Mouse (Mus musculus): ENCODE measurements around the gene Blzf1. TPM values are rescaled to one million over a fixed set of nuclear protein-coding genes. Genes with fewer than 3 reads are reported as not detected.
A peak's percentile ranks its signal among the peaks of the same experiment; 100 is the strongest.

The Blzf1 gene
- 29.2 and 30.6 TPM in 2 replicates for polyA plus RNA-seq (2016; fragmentation: Nextera tagmentation; extraction: Ambion mirVana)

- no peak within 1 kb of the TSS for H3K27ac ChIP-seq
- peaks cover 12% of the 10 kb centered on the region for H3K4me1 ChIP-seq
- under 1% methylated on average over 35 of the region's 35 CpGs for WGBS
- H3K4me2 ChIP-seq (replicated peaks) = peak within 1 kb of the TSS; percentile 92
- H3K9me3 ChIP-seq = no peaks in the 10 kb centered on the region
- no peaks in the 10 kb centered on the region for H3K27me3 ChIP-seq (replicated peaks)
- peak within 1 kb of the TSS; percentile 74 for H3K4me3 ChIP-seq
- H3K36me3 ChIP-seq = peaks cover 3% of the 10 kb centered on the region
- peak; percentile 98 for ATAC-seq (ENCODE audit: low FRiP score, low read depth)
- H3K9ac ChIP-seq = peak within 1 kb of the TSS; percentile 71
Observed at GRCm38 (mm10) chr1:164307124-164307751, at the start of gene Blzf1. Gene Blzf1 (minus strand): TSS chr1:164307489.

- H3K4me3 ChIP-seq = no peak overlapping the region
- no peaks in the 10 kb centered on the region for H3K9me3 ChIP-seq
- H3K4me2 ChIP-seq (replicated peaks) = no peak overlapping the region
- 37% methylated on average over 3 of the region's 3 CpGs for WGBS
- 0 out of 2 replicates have a peak, but pooled peaks have one; percentile 21 for ATAC-seq (ENCODE audit: low FRiP score, low read depth)
- peaks cover 2% of the 10 kb centered on the region; the same call in 1 of the 2 replicates for H3K36me3 ChIP-seq
- no peaks in the 10 kb centered on the region for H3K27me3 ChIP-seq (replicated peaks)
- H3K27ac ChIP-seq = no peak overlapping the region
- no peak overlapping the region for H3K9ac ChIP-seq
- H3K4me1 ChIP-seq = no peaks in the 10 kb centered on the region
Observed at GRCm38 (mm10) chr1:164353443-164353842, 46.2 kb upstream of the Blzf1 start.

DNA sequence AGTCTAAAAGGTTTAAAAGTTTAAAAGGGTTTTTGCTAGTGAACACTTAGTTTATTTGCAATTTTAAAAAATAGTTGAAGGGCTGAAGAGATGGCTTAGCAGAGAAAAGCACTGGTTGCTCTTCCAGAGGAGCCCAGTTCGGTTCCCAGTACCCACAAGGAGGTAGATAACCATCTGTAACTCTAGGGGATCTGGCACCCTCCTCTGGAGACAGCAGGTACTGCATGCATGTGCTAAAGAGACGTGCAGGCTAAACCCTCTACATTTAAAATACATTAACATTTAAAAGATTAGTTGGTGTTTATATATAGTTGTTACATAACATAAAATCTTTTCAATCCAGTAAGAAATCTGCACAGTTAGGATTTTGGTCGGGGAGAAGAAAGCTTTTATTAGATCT is 34.9 kb upstream of the Blzf1 start:
- no peaks in the 10 kb centered on the region for H3K4me1 ChIP-seq
- no peak overlapping the region for H3K9ac ChIP-seq
- no peak for ATAC-seq (ENCODE audit: low FRiP score, low read depth)
- H3K4me3 ChIP-seq = no peak overlapping the region
- H3K36me3 ChIP-seq = peaks cover 20% of the 10 kb centered on the region
- H3K27me3 ChIP-seq (replicated peaks) = no peaks in the 10 kb centered on the region
- WGBS = 87% methylated on average over 3 of the region's 3 CpGs
- no peak overlapping the region for H3K4me2 ChIP-seq (replicated peaks)
- no peaks in the 10 kb centered on the region for H3K9me3 ChIP-seq
- H3K27ac ChIP-seq = no peak overlapping the region

DNA sequence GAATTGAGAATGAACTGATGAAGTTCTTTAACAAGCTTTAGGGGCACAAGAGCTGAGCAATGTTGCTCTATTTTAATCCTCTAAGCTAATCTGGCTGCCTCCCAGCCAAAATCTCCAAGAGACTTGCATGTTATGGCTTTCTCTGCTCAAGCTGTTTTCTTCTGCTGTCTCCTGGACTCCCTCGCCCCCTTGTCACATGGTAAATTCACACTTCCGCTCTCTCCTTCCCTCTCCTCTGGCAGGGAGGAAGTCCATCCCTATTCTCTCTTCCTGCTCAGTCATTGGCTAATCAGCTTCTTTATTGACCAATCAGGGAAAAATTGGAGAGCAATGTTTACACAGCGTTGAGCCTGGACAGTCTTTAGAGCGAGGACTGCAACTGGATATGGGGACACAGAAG is 28.6 kb upstream of the Blzf1 start:
- Histone ChIP-seq H3K27ac (no peak overlapping the region), H3K9ac (no peak overlapping the region), H3K4me2 (replicated peaks) (no peak overlapping the region), H3K36me3 (peaks cover 21% of the 10 kb centered on the region), H3K9me3 (no peaks in the 10 kb centered on the region), H3K27me3 (replicated peaks) (no peaks in the 10 kb centered on the region), H3K4me1 (no peaks in the 10 kb centered on the region), H3K4me3 (no peak overlapping the region)
- 94% methylated on average over 4 of the region's 4 CpGs for WGBS
- no peak for ATAC-seq (ENCODE audit: low FRiP score, low read depth)

DNA sequence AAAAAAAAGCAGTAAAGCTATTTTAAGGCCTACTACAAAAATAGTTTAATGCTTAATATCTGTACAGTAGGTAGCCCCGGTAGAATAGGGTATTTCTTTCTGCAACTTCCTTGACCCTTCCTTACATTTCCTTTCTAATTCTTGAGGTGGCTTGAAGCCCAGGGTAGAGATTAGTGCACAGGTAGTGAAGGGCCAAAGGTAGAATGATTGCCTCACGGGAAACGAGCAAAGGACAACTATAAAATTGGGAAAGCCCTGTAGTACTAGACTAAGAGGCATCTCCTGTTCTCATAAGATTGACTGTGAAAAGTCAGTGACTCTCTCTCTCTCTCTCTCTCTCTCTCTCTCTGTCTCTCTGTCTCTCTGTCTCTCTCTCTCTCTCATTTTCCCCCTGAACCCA is 28.1 kb upstream of the Blzf1 start:
- peaks cover 23% of the 10 kb centered on the region for H3K36me3 ChIP-seq
- 94% methylated on average over 3 of the region's 3 CpGs for WGBS
- ATAC-seq (ENCODE audit: low FRiP score, low read depth) = no peak
- no peaks in the 10 kb centered on the region for H3K27me3 ChIP-seq (replicated peaks)
- no peaks in the 10 kb centered on the region for H3K4me1 ChIP-seq
- H3K9ac ChIP-seq = no peak overlapping the region
- no peaks in the 10 kb centered on the region for H3K9me3 ChIP-seq
- no peak overlapping the region for H3K4me3 ChIP-seq
- H3K4me2 ChIP-seq (replicated peaks) = no peak overlapping the region
- no peak overlapping the region for H3K27ac ChIP-seq

DNA sequence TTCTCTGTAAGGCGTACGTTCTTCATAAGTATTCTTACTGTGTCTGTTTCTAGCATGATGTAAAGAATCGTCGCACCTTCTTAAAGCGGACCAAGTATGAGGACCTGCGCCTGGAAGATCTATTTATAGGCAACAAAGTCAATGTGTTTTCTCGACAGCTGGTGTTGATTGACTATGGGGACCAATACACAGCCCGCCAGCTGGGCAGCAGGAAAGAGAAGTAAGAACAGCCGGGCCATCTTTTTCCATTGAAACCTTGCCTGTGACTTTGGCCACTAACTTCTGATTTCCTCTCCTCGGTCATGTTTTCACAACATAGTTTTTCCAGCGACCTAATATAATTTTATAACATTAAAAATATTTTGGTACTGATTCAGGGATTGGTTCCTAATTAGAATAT is 25.3 kb upstream of the Blzf1 start:
- Histone ChIP-seq H3K27ac (no peak overlapping the region), H3K36me3 (peaks cover 30% of the 10 kb centered on the region), H3K4me2 (replicated peaks) (no peak overlapping the region), H3K4me1 (no peaks in the 10 kb centered on the region), H3K4me3 (no peak overlapping the region), H3K27me3 (replicated peaks) (no peaks in the 10 kb centered on the region), H3K9ac (no peak overlapping the region), H3K9me3 (no peaks in the 10 kb centered on the region)
- no peak for ATAC-seq (ENCODE audit: low FRiP score, low read depth)
- 88% methylated on average over 11 of the region's 11 CpGs for WGBS

- H3K36me3 ChIP-seq = peaks cover 17% of the 10 kb centered on the region
- H3K4me1 ChIP-seq = no peaks in the 10 kb centered on the region
- H3K4me2 ChIP-seq (replicated peaks) = no peak overlapping the region
- H3K27me3 ChIP-seq (replicated peaks) = no peaks in the 10 kb centered on the region
- ATAC-seq (ENCODE audit: low FRiP score, low read depth) = no peak
- WGBS = 70% methylated on average over 7 of the region's 7 CpGs
- H3K4me3 ChIP-seq = no peak overlapping the region
- no peak overlapping the region for H3K9ac ChIP-seq
- no peak overlapping the region for H3K27ac ChIP-seq
- H3K9me3 ChIP-seq = no peaks in the 10 kb centered on the region
Observed at GRCm38 (mm10) chr1:164327764-164328163, 20.5 kb upstream of the Blzf1 start.

DNA sequence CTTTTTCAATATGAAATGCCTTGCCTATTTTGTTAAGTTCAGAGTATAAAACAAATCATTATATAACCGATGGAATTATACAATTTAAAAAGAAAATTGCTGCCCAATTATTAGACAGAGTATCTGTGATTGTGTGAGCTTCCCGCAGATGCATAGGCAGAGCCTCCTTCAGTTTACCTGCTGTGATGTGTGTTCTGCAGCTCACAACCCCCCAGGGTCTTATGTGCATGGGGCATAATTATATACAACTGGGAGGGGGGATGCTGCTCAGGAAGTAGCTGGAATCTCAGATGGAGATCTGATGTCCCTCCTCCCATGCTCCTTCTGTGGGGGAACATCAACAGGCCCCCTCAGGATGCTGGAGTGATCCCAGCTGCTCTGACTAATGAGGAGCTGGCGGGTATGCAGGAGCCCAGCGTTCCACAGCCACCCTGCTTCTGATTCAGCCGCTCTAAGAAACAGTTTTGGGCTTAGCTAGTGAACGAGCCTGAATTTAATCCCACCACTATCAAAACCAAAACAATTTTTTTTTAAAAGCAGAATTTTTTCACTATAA is 19.4 kb upstream of the Blzf1 start:
- Histone ChIP-seq H3K4me3 (no peak overlapping the region), H3K36me3 (peaks cover 17% of the 10 kb centered on the region), H3K9me3 (no peaks in the 10 kb centered on the region), H3K27me3 (replicated peaks) (no peaks in the 10 kb centered on the region), H3K4me1 (no peaks in the 10 kb centered on the region), H3K27ac (no peak overlapping the region), H3K4me2 (replicated peaks) (no peak overlapping the region), H3K9ac (no peak overlapping the region)
- 62% methylated on average over 6 of the region's 6 CpGs for WGBS
- peak; percentile 70 for ATAC-seq (ENCODE audit: low FRiP score, low read depth)

DNA sequence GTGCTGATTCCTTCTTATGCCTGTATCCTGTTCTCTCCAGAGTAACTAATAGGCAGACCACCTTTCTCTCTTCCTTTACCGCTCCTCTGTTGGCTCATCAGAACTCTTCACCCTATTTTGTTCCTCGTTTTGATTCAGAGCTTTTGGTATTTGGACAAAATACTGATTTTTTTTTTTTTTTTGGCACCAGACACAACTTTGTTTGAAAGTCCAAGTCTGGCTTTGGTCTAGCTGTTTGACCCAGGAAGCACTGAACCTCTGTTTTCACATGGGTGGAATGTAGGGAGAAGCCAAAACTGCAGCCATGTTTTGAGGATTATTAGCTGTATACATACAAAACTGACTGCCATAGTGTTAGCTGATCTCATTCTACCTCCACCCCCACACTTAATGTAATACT is 17.6 kb upstream of the Blzf1 start:
- H3K4me2 ChIP-seq (replicated peaks) = no peak overlapping the region
- H3K27ac ChIP-seq = no peak overlapping the region
- peaks cover 10% of the 10 kb centered on the region for H3K36me3 ChIP-seq
- 88% methylated on average over 2 of the region's 2 CpGs for WGBS
- H3K27me3 ChIP-seq (replicated peaks) = no peaks in the 10 kb centered on the region
- no peaks in the 10 kb centered on the region; the same call in 1 of the 2 replicates for H3K4me1 ChIP-seq
- no peak overlapping the region for H3K4me3 ChIP-seq
- H3K9ac ChIP-seq = no peak overlapping the region
- no peak for ATAC-seq (ENCODE audit: low FRiP score, low read depth)
- no peaks in the 10 kb centered on the region for H3K9me3 ChIP-seq

DNA sequence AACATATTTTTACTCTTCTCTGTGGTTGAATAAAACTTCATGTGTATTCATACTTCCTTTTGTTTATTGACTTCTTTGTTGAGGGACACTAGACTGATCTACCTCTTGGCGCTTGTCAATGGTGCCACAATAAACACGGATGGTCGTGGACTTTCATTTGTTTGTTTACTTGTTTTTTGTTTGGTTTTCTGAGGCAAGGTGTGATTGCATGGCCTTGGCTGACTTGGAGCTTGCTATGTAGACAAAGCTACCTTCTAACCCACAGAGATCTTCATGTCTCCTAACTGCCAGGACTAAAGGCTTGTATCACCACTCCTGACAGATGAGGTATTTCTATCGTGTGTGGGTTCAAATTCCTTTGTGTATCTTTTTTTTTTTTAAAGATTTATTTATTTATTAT is 16.9 kb upstream of the Blzf1 start:
- Histone ChIP-seq H3K27ac (no peak overlapping the region), H3K27me3 (replicated peaks) (no peaks in the 10 kb centered on the region), H3K4me1 (no peaks in the 10 kb centered on the region; the same call in 1 of the 2 replicates), H3K4me2 (replicated peaks) (no peak overlapping the region), H3K9me3 (no peaks in the 10 kb centered on the region), H3K9ac (no peak overlapping the region), H3K4me3 (no peak overlapping the region), H3K36me3 (peaks cover 8% of the 10 kb centered on the region)
- ATAC-seq (ENCODE audit: low FRiP score, low read depth) = no peak
- 91% methylated on average over 4 of the region's 4 CpGs for WGBS

DNA sequence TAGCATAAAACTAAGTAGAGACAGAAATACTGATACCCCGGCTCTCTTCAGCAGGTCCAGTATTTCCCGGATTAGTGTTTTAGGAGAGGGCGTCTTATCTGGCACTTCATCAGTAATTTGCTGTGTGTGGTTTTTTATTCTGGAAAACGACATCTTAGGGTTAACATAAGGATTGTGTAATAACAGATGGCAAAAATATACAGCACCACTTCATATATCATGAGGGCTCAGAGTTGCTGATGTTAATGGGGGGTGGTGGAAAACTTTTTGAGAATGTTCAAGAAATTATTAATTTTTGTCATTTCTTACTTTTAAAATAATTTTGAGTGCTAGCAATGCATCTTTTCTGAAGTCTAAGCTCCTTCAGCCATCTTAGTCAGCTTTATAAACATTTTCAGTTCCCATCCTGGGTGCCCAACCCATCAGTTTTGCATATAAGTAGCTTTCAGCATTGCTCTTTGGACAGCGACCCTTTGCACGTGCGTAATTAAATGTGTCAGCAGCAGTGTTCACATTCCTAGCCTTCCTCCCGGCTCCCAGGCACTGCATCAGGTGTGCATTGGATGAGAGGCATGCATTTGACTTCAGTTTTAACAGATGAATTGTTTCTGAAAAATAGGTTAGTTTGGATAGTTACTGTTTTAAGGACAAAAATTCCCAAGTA is 15.8 kb upstream of the Blzf1 start:
- no peaks in the 10 kb centered on the region for H3K27me3 ChIP-seq (replicated peaks)
- no peaks in the 10 kb centered on the region; the same call in 1 of the 2 replicates for H3K4me1 ChIP-seq
- H3K27ac ChIP-seq = no peak overlapping the region
- H3K4me2 ChIP-seq (replicated peaks) = no peak overlapping the region
- no peaks in the 10 kb centered on the region for H3K9me3 ChIP-seq
- H3K36me3 ChIP-seq = 0 out of 2 replicates have a peak, but pooled peaks cover under 1% of the 10 kb centered on the region
- 86% methylated on average over 8 of the region's 8 CpGs for WGBS
- H3K9ac ChIP-seq = no peak overlapping the region
- ATAC-seq (ENCODE audit: low FRiP score, low read depth) = no peak
- no peak overlapping the region for H3K4me3 ChIP-seq

GRCm38 (mm10) chr1:164321408-164321807 is 14.1 kb upstream of the Blzf1 start:
- Histone ChIP-seq H3K4me2 (replicated peaks) (no peak overlapping the region), H3K27me3 (replicated peaks) (no peaks in the 10 kb centered on the region), H3K4me1 (no peaks in the 10 kb centered on the region; the same call in 1 of the 2 replicates), H3K27ac (no peak overlapping the region), H3K9me3 (no peaks in the 10 kb centered on the region), H3K9ac (no peak overlapping the region), H3K4me3 (no peak overlapping the region), H3K36me3 (no peaks in the 10 kb centered on the region)
- WGBS = 65% methylated on average over 10 of the region's 10 CpGs
- no peak for ATAC-seq (ENCODE audit: low FRiP score, low read depth)
